Mouse (Mus musculus) E14TG2a.4 (cell line): ENCODE data around the gene Wipf1.

Source experiments
- CTCF ChIP-seq: conservative IDR thresholded peaks from 2 replicates; pipeline ENCODE4 v1.5.1; 2014; ENCODE audit warnings: low read length
- NANOG ChIP-seq: IDR thresholded peaks from 2 replicates; pipeline ENCODE4 v1.6.1; 2014; ENCODE audit warnings: borderline replicate concordance, low read length, mixed read lengths

- TF ChIP-seq CTCF (no peak), NANOG (no peak)
These were observed 24.9 kb upstream of the Wipf1 start for GRCm38 (mm10) chr2:73554389-73554788.
